Mouse (Mus musculus) E14TG2a.4 (cell line): Measurements from ENCODE around the gene Arhgap22.

ENCODE experiments used
- CTCF ChIP-seq: conservative IDR thresholded peaks from 2 replicates; pipeline ENCODE4 v1.5.1; 2014; ENCODE audit warnings: low read length
- NANOG ChIP-seq: IDR thresholded peaks from 2 replicates; pipeline ENCODE4 v1.6.1; 2014; ENCODE audit warnings: borderline replicate concordance, low read length, mixed read lengths
- POU5F1 ChIP-seq: IDR thresholded peaks from 2 replicates; pipeline ENCODE4 v1.6.1; 2014; ENCODE audit warnings: low read length, borderline replicate concordance

GRCm38 (mm10) chr14:33202161-33202560 is 11.7 kb upstream of the Arhgap22 start:
- no peak for TF ChIP-seq CTCF
- TF ChIP-seq NANOG, result no peak
- no peak for TF ChIP-seq POU5F1
